Mouse (Mus musculus) forebrain, embryonic 15.5 days (tissue): ENCODE measurements around the gene Csmd2. TPM values are rescaled to one million over a fixed set of nuclear protein-coding genes. Genes with fewer than 3 reads are reported as not detected.

Experiments
- ATAC-seq: fragments of 200-750 bp; cut with Nextera tagmentation; replicated peaks from 2 replicates; pipeline ENCODE4 v1.8.0; 2017; ENCODE audit warnings: mild to moderate bottlenecking, moderate TSS enrichment, moderate library complexity
- H3K27ac ChIP-seq: fragments of 300-500 bp; sonication (generic); replicated peaks from 2 replicates; pipeline ENCODE4 v1.5.1; 2015; ENCODE audit warnings: mild to moderate bottlenecking, inconsistent platforms
- H3K27me3 ChIP-seq: fragments of 300-500 bp; sonication (generic); 2 replicates; pipeline ENCODE4 v1.6.1; 2015; ENCODE audit warnings: inconsistent platforms
- H3K36me3 ChIP-seq: fragments of 300-500 bp; sonication (generic); 2 replicates; pipeline ENCODE4 v1.6.1; 2015; ENCODE audit warnings: mild to moderate bottlenecking, inconsistent platforms
- H3K4me1 ChIP-seq: fragments of 300-500 bp; sonication (generic); 2 replicates; pipeline ENCODE4 v1.6.1; 2015; ENCODE audit warnings: inconsistent platforms
- H3K4me2 ChIP-seq: fragments of 300-500 bp; sonication (generic); replicated peaks from 2 replicates; pipeline ENCODE4 v1.6.1; 2015; ENCODE audit warnings: mild to moderate bottlenecking, inconsistent platforms
- H3K4me3 ChIP-seq: fragments of 300-500 bp; sonication (generic); 2 replicates; pipeline ENCODE4 v1.5.1; 2015; ENCODE audit warnings: mild to moderate bottlenecking, inconsistent platforms
- H3K9ac ChIP-seq: fragments of 300-500 bp; sonication (generic); replicated peaks from 2 replicates; pipeline ENCODE4 v1.6.1; 2015; ENCODE audit warnings: mild to moderate bottlenecking, inconsistent platforms
- H3K9me3 ChIP-seq: fragments of 300-500 bp; sonication (generic); 2 replicates; pipeline ENCODE4 v1.6.1; 2016; ENCODE audit warnings: inconsistent platforms
- WGBS: fragments of 180-500 bp; shearing (Covaris S2); methylation state at CpG from one replicate; pipeline ENCODE4 v1.1.7; 2015; ENCODE audit warnings: mixed read lengths; 5-methylcytosine and 5-hydroxymethylcytosine counted together
- polyA plus RNA-seq: library from polyadenylated mRNA; unstranded; fragments of >200 nt; fragmentation: Nextera tagmentation; extraction: Ambion mirVana; gene quantifications from 2 replicates; pipeline ENCODE4 v1.2.1, GENCODE M21; 2015

Csmd2 gene
- polyA plus RNA-seq, 1 experiment from 2014 or later, result 9.0 TPM

- Histone ChIP-seq H3K36me3 (no peaks in the 10 kb centered on the region), H3K9ac (no peak overlapping the region), H3K4me1 (peaks cover 6% of the 10 kb centered on the region; the same call in 1 of the 2 replicates), H3K4me3 (no peak overlapping the region), H3K27ac (no peak overlapping the region), H3K4me2 (no peak overlapping the region), H3K9me3 (no peaks in the 10 kb centered on the region), H3K27me3 (no peaks in the 10 kb centered on the region)
- WGBS, result 44% methylated on average over 2 of the region's 2 CpGs
- ATAC-seq, result no peak
Observed at GRCm38 (mm10) chr4:128325511-128325910, 337.9 kb downstream of the Csmd2 start.

- Histone ChIP-seq H3K27ac (no peak overlapping the region), H3K27me3 (no peaks in the 10 kb centered on the region), H3K36me3 (no peaks in the 10 kb centered on the region), H3K9me3 (no peaks in the 10 kb centered on the region), H3K4me1 (peaks cover 10% of the 10 kb centered on the region; the same call in 1 of the 2 replicates), H3K9ac (no peak overlapping the region), H3K4me2 (no peak overlapping the region), H3K4me3 (no peak overlapping the region)
- no peak for ATAC-seq
- WGBS, result 85% methylated on average over 4 of the region's 4 CpGs
Observed at GRCm38 (mm10) chr4:128326755-128327154, 339.1 kb downstream of the Csmd2 start.

GRCm38 (mm10) chr4:128327421-128327820 is 339.8 kb downstream of the Csmd2 start:
- no peak overlapping the region for H3K4me3 ChIP-seq
- no peaks in the 10 kb centered on the region for H3K36me3 ChIP-seq
- no peak overlapping the region for H3K9ac ChIP-seq
- no peaks in the 10 kb centered on the region for H3K27me3 ChIP-seq
- H3K9me3 ChIP-seq, result no peaks in the 10 kb centered on the region
- no peak for ATAC-seq
- 83% methylated on average over 6 of the region's 6 CpGs for WGBS
- H3K4me1 ChIP-seq, result peaks cover 10% of the 10 kb centered on the region; the same call in 1 of the 2 replicates
- no peak overlapping the region for H3K4me2 ChIP-seq
- no peak overlapping the region for H3K27ac ChIP-seq

- H3K4me1 ChIP-seq, result peaks cover 10% of the 10 kb centered on the region; the same call in 1 of the 2 replicates
- no peaks in the 10 kb centered on the region for H3K9me3 ChIP-seq
- H3K36me3 ChIP-seq, result no peaks in the 10 kb centered on the region
- H3K27ac ChIP-seq, result no peak overlapping the region
- H3K4me3 ChIP-seq, result no peak overlapping the region
- 45% methylated on average over 9 of the region's 9 CpGs for WGBS
- H3K4me2 ChIP-seq, result no peak overlapping the region
- H3K27me3 ChIP-seq, result no peaks in the 10 kb centered on the region
- ATAC-seq, result no peak
- H3K9ac ChIP-seq, result no peak overlapping the region
Observed at GRCm38 (mm10) chr4:128330519-128330918, 342.9 kb downstream of the Csmd2 start.

GRCm38 (mm10) chr4:128340457-128340856 is 352.8 kb downstream of the Csmd2 start:
- Histone ChIP-seq H3K4me2 (no peak overlapping the region), H3K4me1 (peaks cover 3% of the 10 kb centered on the region; the same call in 1 of the 2 replicates), H3K9ac (no peak overlapping the region), H3K36me3 (peaks cover 6% of the 10 kb centered on the region; the same call in 1 of the 2 replicates), H3K4me3 (no peak overlapping the region), H3K27me3 (no peaks in the 10 kb centered on the region), H3K27ac (no peak overlapping the region), H3K9me3 (no peaks in the 10 kb centered on the region)
- ATAC-seq, result no peak
- WGBS, result 91% methylated on average over 7 of the region's 7 CpGs

- peaks cover 2% of the 10 kb centered on the region; the same call in 1 of the 2 replicates for H3K4me1 ChIP-seq
- H3K27me3 ChIP-seq, result no peaks in the 10 kb centered on the region
- H3K9ac ChIP-seq, result no peak overlapping the region
- H3K27ac ChIP-seq, result no peak overlapping the region
- no peak overlapping the region for H3K4me3 ChIP-seq
- H3K9me3 ChIP-seq, result no peaks in the 10 kb centered on the region
- ATAC-seq, result no peak
- peaks cover 6% of the 10 kb centered on the region; the same call in 1 of the 2 replicates for H3K36me3 ChIP-seq
- H3K4me2 ChIP-seq, result no peak overlapping the region
- 70% methylated on average over 7 of the region's 7 CpGs for WGBS
Observed at GRCm38 (mm10) chr4:128341315-128341714, 353.7 kb downstream of the Csmd2 start.

GRCm38 (mm10) chr4:128342208-128342607 is 354.6 kb downstream of the Csmd2 start:
- Histone ChIP-seq H3K4me2 (no peak overlapping the region), H3K9ac (no peak overlapping the region), H3K27ac (no peak overlapping the region), H3K9me3 (no peaks in the 10 kb centered on the region), H3K36me3 (peaks cover 6% of the 10 kb centered on the region; the same call in 1 of the 2 replicates), H3K4me1 (peaks cover 4% of the 10 kb centered on the region; the same call in 1 of the 2 replicates), H3K4me3 (no peak overlapping the region), H3K27me3 (no peaks in the 10 kb centered on the region)
- no peak for ATAC-seq
- WGBS, result 57% methylated on average over 1 of the region's 1 CpGs

- Histone ChIP-seq H3K9ac (no peak overlapping the region), H3K4me3 (no peak overlapping the region), H3K36me3 (no peaks in the 10 kb centered on the region), H3K27ac (no peak overlapping the region), H3K9me3 (no peaks in the 10 kb centered on the region), H3K4me1 (no peaks in the 10 kb centered on the region), H3K27me3 (no peaks in the 10 kb centered on the region), H3K4me2 (no peak overlapping the region)
- ATAC-seq, result no peak
- 89% methylated on average over 11 of the region's 11 CpGs for WGBS
Observed at GRCm38 (mm10) chr4:128358751-128359150, 371.1 kb downstream of the Csmd2 start.

GRCm38 (mm10) chr4:128365851-128366250 is 378.2 kb downstream of the Csmd2 start:
- Histone ChIP-seq H3K36me3 (peaks cover 9% of the 10 kb centered on the region), H3K4me1 (no peaks in the 10 kb centered on the region), H3K27ac (no peak overlapping the region), H3K9me3 (no peaks in the 10 kb centered on the region), H3K4me3 (no peak overlapping the region), H3K27me3 (no peaks in the 10 kb centered on the region), H3K9ac (no peak overlapping the region), H3K4me2 (no peak overlapping the region)
- 81% methylated on average over 4 of the region's 4 CpGs for WGBS
- no peak for ATAC-seq

GRCm38 (mm10) chr4:128368088-128368487 is 380.4 kb downstream of the Csmd2 start:
- no peaks in the 10 kb centered on the region for H3K27me3 ChIP-seq
- H3K4me2 ChIP-seq, result no peak overlapping the region
- WGBS, result 86% methylated on average over 6 of the region's 6 CpGs
- peaks cover 9% of the 10 kb centered on the region for H3K36me3 ChIP-seq
- no peaks in the 10 kb centered on the region for H3K4me1 ChIP-seq
- no peak overlapping the region for H3K4me3 ChIP-seq
- no peak overlapping the region for H3K9ac ChIP-seq
- H3K27ac ChIP-seq, result no peak overlapping the region
- no peak for ATAC-seq
- H3K9me3 ChIP-seq, result no peaks in the 10 kb centered on the region

GRCm38 (mm10) chr4:128371766-128372165 is 384.1 kb downstream of the Csmd2 start:
- Histone ChIP-seq H3K4me2 (no peak overlapping the region), H3K4me3 (no peak overlapping the region), H3K9ac (no peak overlapping the region), H3K4me1 (0 out of 2 replicates have a peak, but pooled peaks cover 4% of the 10 kb centered on the region), H3K9me3 (no peaks in the 10 kb centered on the region), H3K27me3 (no peaks in the 10 kb centered on the region), H3K27ac (no peak overlapping the region), H3K36me3 (peaks cover 9% of the 10 kb centered on the region)
- 66% methylated on average over 6 of the region's 6 CpGs for WGBS
- no peak for ATAC-seq

GRCm38 (mm10) chr4:128373196-128373595 is 385.5 kb downstream of the Csmd2 start:
- Histone ChIP-seq H3K36me3 (peaks cover 9% of the 10 kb centered on the region), H3K4me3 (no peak overlapping the region), H3K4me2 (no peak overlapping the region), H3K9me3 (no peaks in the 10 kb centered on the region), H3K4me1 (0 out of 2 replicates have a peak, but pooled peaks cover 4% of the 10 kb centered on the region), H3K27me3 (no peaks in the 10 kb centered on the region), H3K27ac (no peak overlapping the region), H3K9ac (no peak overlapping the region)
- ATAC-seq, result no peak
- WGBS, result 85% methylated on average over 6 of the region's 6 CpGs

GRCm38 (mm10) chr4:128374051-128374450 is 386.4 kb downstream of the Csmd2 start:
- Histone ChIP-seq H3K4me1 (0 out of 2 replicates have a peak, but pooled peaks cover 4% of the 10 kb centered on the region), H3K27me3 (no peaks in the 10 kb centered on the region), H3K9ac (no peak overlapping the region), H3K9me3 (no peaks in the 10 kb centered on the region), H3K36me3 (peaks cover 8% of the 10 kb centered on the region), H3K4me2 (no peak overlapping the region), H3K4me3 (no peak overlapping the region), H3K27ac (no peak overlapping the region)
- ATAC-seq, result no peak
- WGBS, result 65% methylated on average over 5 of the region's 5 CpGs
